Mouse (Mus musculus): ENCODE results near the gene E2f8. TPM values are rescaled to one million over a fixed set of nuclear protein-coding genes. Genes with fewer than 3 reads are reported as not detected.

E2f8 gene
- polyA plus RNA-seq, 1 experiment from 2014 or later = 16.5 TPM

GRCm38 (mm10) chr7:48834989-48835626 is 46.3 kb downstream of the E2f8 start:
- ATAC-seq (ENCODE audit: low FRiP score, low TSS enrichment) = no peak
- H3K4me1 ChIP-seq (ENCODE audit: insufficient read depth, low read length) = no peaks in the 10 kb centered on the region
- WGBS = 77% methylated on average over 12 of the region's 12 CpGs
- H3K36me3 ChIP-seq (ENCODE audit: insufficient read depth, low read length) = no peaks in the 10 kb centered on the region
- H3K9ac ChIP-seq (replicated peaks; ENCODE audit: low read length) = no peak overlapping the region
- no peaks in the 10 kb centered on the region for H3K9me3 ChIP-seq (ENCODE audit: low read length)
- no peak overlapping the region for H3K27ac ChIP-seq (ENCODE audit: low read length)
- no peak overlapping the region for H3K4me3 ChIP-seq (ENCODE audit: low read length)
- no peaks in the 10 kb centered on the region for H3K27me3 ChIP-seq (ENCODE audit: insufficient read depth, low read length)
- H3K4me2 ChIP-seq (replicated peaks; ENCODE audit: low read depth, low read length) = no peak overlapping the region

- no peak for ATAC-seq (ENCODE audit: low FRiP score, low TSS enrichment)
- Histone ChIP-seq H3K36me3 (ENCODE audit: insufficient read depth, low read length) (no peaks in the 10 kb centered on the region), H3K4me2 (replicated peaks; ENCODE audit: low read depth, low read length) (no peak overlapping the region), H3K27ac (ENCODE audit: low read length) (no peak overlapping the region), H3K4me3 (ENCODE audit: low read length) (no peak overlapping the region), H3K4me1 (ENCODE audit: insufficient read depth, low read length) (no peaks in the 10 kb centered on the region), H3K9ac (replicated peaks; ENCODE audit: low read length) (no peak overlapping the region), H3K27me3 (ENCODE audit: insufficient read depth, low read length) (no peaks in the 10 kb centered on the region), H3K9me3 (ENCODE audit: low read length) (no peaks in the 10 kb centered on the region)
- WGBS = 75% methylated on average over 4 of the region's 4 CpGs
These were observed 46.9 kb downstream of the E2f8 start for GRCm38 (mm10) chr7:48834371-48834970.

GRCm38 (mm10) chr7:48832735-48833134 is 48.7 kb downstream of the E2f8 start:
- Histone ChIP-seq H3K4me3 (ENCODE audit: low read length) (no peak overlapping the region), H3K9ac (replicated peaks; ENCODE audit: low read length) (no peak overlapping the region), H3K9me3 (ENCODE audit: low read length) (no peaks in the 10 kb centered on the region), H3K36me3 (ENCODE audit: insufficient read depth, low read length) (peaks cover 3% of the 10 kb centered on the region), H3K4me2 (replicated peaks; ENCODE audit: low read depth, low read length) (no peak overlapping the region), H3K27me3 (ENCODE audit: insufficient read depth, low read length) (no peaks in the 10 kb centered on the region), H3K27ac (ENCODE audit: low read length) (no peak overlapping the region), H3K4me1 (ENCODE audit: insufficient read depth, low read length) (no peaks in the 10 kb centered on the region)
- 83% methylated on average over 1 of the region's 1 CpGs for WGBS
- ATAC-seq (ENCODE audit: low FRiP score, low TSS enrichment) = no peak

- no peak overlapping the region for H3K4me3 ChIP-seq (ENCODE audit: low read length)
- H3K9ac ChIP-seq (replicated peaks; ENCODE audit: low read length) = no peak overlapping the region
- H3K9me3 ChIP-seq (ENCODE audit: low read length) = no peaks in the 10 kb centered on the region
- no peak for ATAC-seq (ENCODE audit: low FRiP score, low TSS enrichment)
- WGBS = 28% methylated on average over 2 of the region's 2 CpGs
- no peaks in the 10 kb centered on the region for H3K27me3 ChIP-seq (ENCODE audit: insufficient read depth, low read length)
- no peak overlapping the region for H3K27ac ChIP-seq (ENCODE audit: low read length)
- H3K36me3 ChIP-seq (ENCODE audit: insufficient read depth, low read length) = peaks cover 19% of the 10 kb centered on the region
- H3K4me2 ChIP-seq (replicated peaks; ENCODE audit: low read depth, low read length) = no peak overlapping the region
- no peaks in the 10 kb centered on the region for H3K4me1 ChIP-seq (ENCODE audit: insufficient read depth, low read length)
These were observed 51.0 kb downstream of the E2f8 start for GRCm38 (mm10) chr7:48830395-48830794.

- H3K4me1 ChIP-seq (ENCODE audit: insufficient read depth, low read length) = no peaks in the 10 kb centered on the region
- no peak for ATAC-seq (ENCODE audit: low FRiP score, low TSS enrichment)
- 69% methylated on average over 5 of the region's 5 CpGs for WGBS
- H3K27me3 ChIP-seq (ENCODE audit: insufficient read depth, low read length) = no peaks in the 10 kb centered on the region
- no peak overlapping the region for H3K4me2 ChIP-seq (replicated peaks; ENCODE audit: low read depth, low read length)
- no peak overlapping the region for H3K27ac ChIP-seq (ENCODE audit: low read length)
- H3K4me3 ChIP-seq (ENCODE audit: low read length) = no peak overlapping the region
- H3K36me3 ChIP-seq (ENCODE audit: insufficient read depth, low read length) = peaks cover 29% of the 10 kb centered on the region
- H3K9me3 ChIP-seq (ENCODE audit: low read length) = no peaks in the 10 kb centered on the region
- no peak overlapping the region for H3K9ac ChIP-seq (replicated peaks; ENCODE audit: low read length)
These were observed 52.1 kb downstream of the E2f8 start for GRCm38 (mm10) chr7:48829177-48829910.

GRCm38 (mm10) chr7:48825170-48825569 is 56.2 kb downstream of the E2f8 start:
- Histone ChIP-seq H3K4me2 (replicated peaks; ENCODE audit: low read depth, low read length) (no peak overlapping the region), H3K36me3 (ENCODE audit: insufficient read depth, low read length) (peaks cover 61% of the 10 kb centered on the region), H3K27ac (ENCODE audit: low read length) (no peak overlapping the region), H3K9me3 (ENCODE audit: low read length) (no peaks in the 10 kb centered on the region), H3K4me3 (ENCODE audit: low read length) (no peak overlapping the region), H3K4me1 (ENCODE audit: insufficient read depth, low read length) (no peaks in the 10 kb centered on the region), H3K9ac (replicated peaks; ENCODE audit: low read length) (no peak overlapping the region), H3K27me3 (ENCODE audit: insufficient read depth, low read length) (no peaks in the 10 kb centered on the region)
- WGBS = 94% methylated on average over 6 of the region's 6 CpGs
- no peak for ATAC-seq (ENCODE audit: low FRiP score, low TSS enrichment)

- Histone ChIP-seq H3K27ac (ENCODE audit: low read length) (no peak overlapping the region), H3K4me1 (ENCODE audit: insufficient read depth, low read length) (no peaks in the 10 kb centered on the region), H3K4me2 (replicated peaks; ENCODE audit: low read depth, low read length) (no peak overlapping the region), H3K27me3 (ENCODE audit: insufficient read depth, low read length) (no peaks in the 10 kb centered on the region), H3K9ac (replicated peaks; ENCODE audit: low read length) (no peak overlapping the region), H3K4me3 (ENCODE audit: low read length) (no peak overlapping the region), H3K9me3 (ENCODE audit: low read length) (no peaks in the 10 kb centered on the region), H3K36me3 (ENCODE audit: insufficient read depth, low read length) (peaks cover 66% of the 10 kb centered on the region)
- no peak for ATAC-seq (ENCODE audit: low FRiP score, low TSS enrichment)
- WGBS = 81% methylated on average over 1 of the region's 1 CpGs
These were observed 56.7 kb downstream of the E2f8 start for GRCm38 (mm10) chr7:48824671-48825070.

- no peak for ATAC-seq (ENCODE audit: low FRiP score, low TSS enrichment)
- no peak overlapping the region for H3K9ac ChIP-seq (replicated peaks; ENCODE audit: low read length)
- H3K4me3 ChIP-seq (ENCODE audit: low read length) = no peak overlapping the region
- 98% methylated on average over 3 of the region's 3 CpGs for WGBS
- peaks cover 75% of the 10 kb centered on the region for H3K36me3 ChIP-seq (ENCODE audit: insufficient read depth, low read length)
- H3K4me2 ChIP-seq (replicated peaks; ENCODE audit: low read depth, low read length) = no peak overlapping the region
- no peaks in the 10 kb centered on the region for H3K4me1 ChIP-seq (ENCODE audit: insufficient read depth, low read length)
- no peaks in the 10 kb centered on the region for H3K27me3 ChIP-seq (ENCODE audit: insufficient read depth, low read length)
- no peak overlapping the region for H3K27ac ChIP-seq (ENCODE audit: low read length)
- H3K9me3 ChIP-seq (ENCODE audit: low read length) = no peaks in the 10 kb centered on the region
These were observed 57.8 kb downstream of the E2f8 start for GRCm38 (mm10) chr7:48823621-48824020.

- Histone ChIP-seq H3K27me3 (ENCODE audit: insufficient read depth, low read length) (no peaks in the 10 kb centered on the region), H3K27ac (ENCODE audit: low read length) (no peak overlapping the region), H3K4me3 (ENCODE audit: low read length) (no peak overlapping the region), H3K36me3 (ENCODE audit: insufficient read depth, low read length) (peaks cover 70% of the 10 kb centered on the region), H3K9me3 (ENCODE audit: low read length) (no peaks in the 10 kb centered on the region), H3K4me1 (ENCODE audit: insufficient read depth, low read length) (no peaks in the 10 kb centered on the region), H3K4me2 (replicated peaks; ENCODE audit: low read depth, low read length) (no peak overlapping the region), H3K9ac (replicated peaks; ENCODE audit: low read length) (no peak overlapping the region)
- no peak for ATAC-seq (ENCODE audit: low FRiP score, low TSS enrichment)
- WGBS = 92% methylated on average over 5 of the region's 5 CpGs
These were observed 59.7 kb downstream of the E2f8 start for GRCm38 (mm10) chr7:48821654-48822053.
